Mouse (Mus musculus) kidney, embryonic 15.5 days (tissue): ENCODE results near the gene Adk. TPM values are rescaled to one million over a fixed set of nuclear protein-coding genes. Genes with fewer than 3 reads are reported as not detected.

ENCODE experiments used
- ATAC-seq: fragments of 200-750 bp; cut with Nextera tagmentation; replicated peaks from 2 replicates; pipeline ENCODE4 v1.8.0; 2017; ENCODE audit warnings: moderate TSS enrichment; ENCODE audit not compliant: low FRiP score
- H3K27ac ChIP-seq: fragments of 300-500 bp; sonication (generic); 2 replicates; pipeline ENCODE4 v1.5.1; 2015; ENCODE audit warnings: mild to moderate bottlenecking, inconsistent platforms
- H3K27me3 ChIP-seq: fragments of 300-500 bp; sonication (generic); 2 replicates; pipeline ENCODE4 v1.6.1; 2015; ENCODE audit warnings: inconsistent platforms
- H3K36me3 ChIP-seq: fragments of 300-500 bp; sonication (generic); 2 replicates; pipeline ENCODE4 v1.6.1; 2015; ENCODE audit warnings: inconsistent platforms
- H3K4me1 ChIP-seq: fragments of 300-500 bp; sonication (generic); 2 replicates; pipeline ENCODE4 v1.6.1; 2015; ENCODE audit warnings: inconsistent platforms
- H3K4me2 ChIP-seq: fragments of 300-500 bp; sonication (generic); 2 replicates; pipeline ENCODE4 v1.6.1; 2015; ENCODE audit warnings: moderate library complexity, mild to moderate bottlenecking, inconsistent platforms
- H3K4me3 ChIP-seq: fragments of 300-500 bp; sonication (generic); replicated peaks from 2 replicates; pipeline ENCODE4 v1.5.1; 2015; ENCODE audit warnings: mild to moderate bottlenecking, inconsistent platforms
- H3K9ac ChIP-seq: fragments of 300-500 bp; sonication (generic); 2 replicates; pipeline ENCODE4 v1.6.1; 2015; ENCODE audit warnings: mild to moderate bottlenecking, inconsistent platforms
- H3K9me3 ChIP-seq: fragments of 300-500 bp; sonication (generic); replicated peaks from 2 replicates; pipeline ENCODE4 v1.6.1; 2016; ENCODE audit warnings: inconsistent platforms
- WGBS: fragments of 180-500 bp; shearing (Covaris S2); methylation state at CpG from one replicate; pipeline ENCODE4 v1.1.7; 2015; ENCODE audit warnings: mixed read lengths; 5-methylcytosine and 5-hydroxymethylcytosine counted together
- polyA plus RNA-seq: library from polyadenylated mRNA; unstranded; fragments of >200 nt; fragmentation: Nextera tagmentation; extraction: Ambion mirVana; gene quantifications from 2 replicates; pipeline ENCODE4 v1.2.1, GENCODE M21; 2015

Adk gene
- polyA plus RNA-seq, 1 experiment from 2014 or later: 156 TPM

- no peak overlapping the region for H3K4me2 ChIP-seq
- H3K27ac ChIP-seq: no peak overlapping the region
- H3K36me3 ChIP-seq: no peaks in the 10 kb centered on the region
- peaks cover 17% of the 10 kb centered on the region for H3K4me1 ChIP-seq
- WGBS: 75% methylated on average over 3 of the region's 3 CpGs
- no peak overlapping the region for H3K4me3 ChIP-seq
- no peak for ATAC-seq
- no peaks in the 10 kb centered on the region for H3K9me3 ChIP-seq
- no peaks in the 10 kb centered on the region for H3K27me3 ChIP-seq
- no peak overlapping the region for H3K9ac ChIP-seq
Observed at GRCm38 (mm10) chr14:21073981-21074380, 21.6 kb downstream of the Adk start.

DNA sequence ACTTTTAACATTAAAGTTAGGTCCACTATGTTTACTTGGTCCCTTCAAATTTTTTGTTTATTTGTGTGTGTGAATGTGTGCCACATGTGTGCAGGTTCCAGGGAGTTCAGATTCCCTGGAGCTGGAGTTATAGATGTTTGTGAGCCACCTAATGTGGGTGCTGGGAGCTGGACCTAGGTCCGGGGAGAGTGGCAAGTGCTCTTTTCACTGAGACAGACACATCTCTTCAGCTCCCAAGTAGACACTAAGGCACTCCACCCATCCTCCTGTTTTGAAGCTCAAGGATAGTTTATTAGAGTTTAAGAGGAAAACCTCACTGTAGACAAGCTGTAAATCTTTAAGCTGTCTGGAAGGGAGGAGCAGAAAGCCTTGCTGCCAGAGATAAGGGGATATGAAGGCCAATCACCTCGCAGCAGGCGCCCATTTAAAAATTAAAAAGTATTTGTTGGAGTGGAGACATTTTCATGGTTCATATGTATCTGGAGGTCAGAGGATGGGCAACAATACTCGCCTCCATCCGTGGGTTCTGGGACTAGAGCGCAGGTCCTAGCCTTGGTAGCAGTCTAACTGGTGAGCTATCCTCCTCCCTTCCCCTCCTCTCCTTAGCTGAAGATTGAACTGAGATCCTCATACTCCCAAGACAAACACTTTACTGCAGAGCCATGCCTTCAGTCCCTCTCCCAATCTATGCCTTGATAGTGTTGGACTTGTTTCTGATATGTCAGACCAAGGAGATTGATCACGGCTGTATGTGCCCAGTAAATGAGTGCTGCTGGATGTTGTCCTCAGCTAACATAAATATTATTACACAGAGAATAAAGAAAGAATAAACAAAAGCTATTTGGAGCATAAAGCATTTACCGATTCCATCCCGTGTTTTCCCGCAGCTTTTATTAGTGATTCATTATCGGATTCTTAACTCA, 22.3 kb downstream of the Adk start:
- H3K4me3 ChIP-seq: peak overlapping the region; percentile 60
- H3K27me3 ChIP-seq: no peaks in the 10 kb centered on the region
- no peaks in the 10 kb centered on the region for H3K9me3 ChIP-seq
- WGBS: 48% methylated on average over 11 of the region's 11 CpGs
- H3K27ac ChIP-seq: no peak overlapping the region; the same call in 1 of the 2 replicates
- H3K36me3 ChIP-seq: no peaks in the 10 kb centered on the region
- peaks cover 17% of the 10 kb centered on the region for H3K4me1 ChIP-seq
- no peak overlapping the region; the same call in 1 of the 2 replicates for H3K9ac ChIP-seq
- H3K4me2 ChIP-seq: peak overlapping the region; percentile 76
- no peak for ATAC-seq

DNA sequence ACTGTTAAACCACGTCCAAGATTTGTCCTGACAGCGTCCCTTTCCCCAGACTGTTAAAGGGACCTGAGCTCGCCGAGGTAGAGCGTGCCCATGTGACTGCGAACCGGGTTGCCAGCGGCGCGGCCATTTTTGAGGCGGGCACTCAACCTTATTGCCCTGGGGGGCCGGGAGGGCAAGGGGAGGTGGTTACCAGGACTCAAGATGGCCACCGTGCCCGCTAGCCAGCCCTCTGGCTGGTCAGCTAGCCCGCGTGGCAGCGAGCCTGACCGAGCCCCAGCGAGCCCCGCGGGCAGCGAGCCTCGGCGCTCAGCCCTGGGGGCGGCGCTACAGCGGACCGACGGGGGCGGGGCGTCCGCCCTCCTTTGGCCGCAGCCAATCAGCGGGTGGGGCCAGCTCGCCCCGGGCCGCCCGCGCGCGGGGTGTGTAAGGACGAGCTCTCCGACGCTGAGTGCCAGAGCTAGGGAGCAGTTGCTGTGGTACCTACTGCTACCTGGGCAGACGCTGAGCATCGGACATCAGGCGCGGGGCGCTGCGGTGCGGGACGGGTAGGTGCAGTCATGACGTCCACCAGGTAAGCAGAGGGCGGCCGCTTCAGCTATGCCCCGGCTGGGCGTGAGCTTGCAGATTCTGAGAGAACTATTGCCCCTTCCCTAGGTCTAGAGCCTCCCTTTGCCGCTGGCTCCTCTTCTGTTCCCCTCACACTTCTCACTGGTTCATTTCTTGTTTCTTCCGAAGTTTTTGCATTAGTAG, 23.6 kb downstream of the Adk start:
- H3K9ac ChIP-seq: peak overlapping the region; percentile 52
- H3K27ac ChIP-seq: peak overlapping the region; percentile 81
- peak overlapping the region; percentile 76 for H3K4me2 ChIP-seq
- peak; percentile 98 for ATAC-seq
- peak overlapping the region; percentile 60 for H3K4me3 ChIP-seq
- H3K9me3 ChIP-seq: no peaks in the 10 kb centered on the region
- H3K4me1 ChIP-seq: peaks cover 17% of the 10 kb centered on the region
- WGBS: under 1% methylated on average over 58 of the region's 59 CpGs
- H3K27me3 ChIP-seq: no peaks in the 10 kb centered on the region
- no peaks in the 10 kb centered on the region for H3K36me3 ChIP-seq

DNA sequence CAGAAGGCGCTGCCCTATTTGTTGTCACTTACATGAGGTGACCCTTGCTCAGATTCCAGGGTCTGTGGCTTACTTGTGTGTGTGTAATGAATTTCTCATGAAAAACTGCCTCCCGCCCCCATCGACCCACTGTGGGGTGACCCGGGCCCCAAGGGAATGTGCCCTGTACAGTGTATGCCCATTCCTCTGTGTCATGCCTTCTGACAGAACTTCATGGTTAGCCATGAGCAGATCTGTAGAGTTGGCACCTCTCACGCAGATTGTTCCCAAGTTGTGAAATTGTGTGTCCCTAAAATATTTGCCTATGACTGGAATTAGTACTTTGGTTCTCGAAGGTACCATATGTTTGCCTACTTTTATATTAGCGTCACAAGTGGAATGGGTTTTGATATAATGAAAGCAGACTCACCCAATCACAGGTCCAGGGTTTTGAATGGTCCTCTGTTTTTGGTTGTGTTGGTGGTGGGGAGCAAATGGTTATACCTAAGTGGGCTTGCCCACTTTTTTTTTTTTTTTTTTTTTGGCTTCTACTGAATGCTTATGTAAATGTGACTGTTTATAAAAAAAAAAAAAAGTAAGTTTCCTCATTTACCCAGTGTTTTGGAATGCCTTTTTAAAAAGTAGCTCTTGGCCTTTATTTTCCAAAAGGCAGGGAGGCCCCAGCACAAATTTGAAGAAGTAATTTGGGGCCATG, 24.3 kb downstream of the Adk start:
- H3K27me3 ChIP-seq: no peaks in the 10 kb centered on the region
- H3K36me3 ChIP-seq: no peaks in the 10 kb centered on the region
- H3K4me2 ChIP-seq: peak overlapping the region; percentile 76
- H3K4me3 ChIP-seq: peak overlapping the region; percentile 60
- peak overlapping the region; percentile 20; the same call in 1 of the 2 replicates for H3K27ac ChIP-seq
- H3K9me3 ChIP-seq: no peaks in the 10 kb centered on the region
- WGBS: 47% methylated on average over 7 of the region's 7 CpGs
- peak; percentile 24 for ATAC-seq
- peaks cover 17% of the 10 kb centered on the region for H3K4me1 ChIP-seq
- peak overlapping the region; percentile 52 for H3K9ac ChIP-seq

GRCm38 (mm10) chr14:21077939-21078338, 25.6 kb downstream of the Adk start:
- Histone ChIP-seq H3K36me3 (no peaks in the 10 kb centered on the region), H3K4me3 (no peak overlapping the region), H3K27me3 (no peaks in the 10 kb centered on the region), H3K9ac (no peak overlapping the region), H3K27ac (no peak overlapping the region), H3K4me2 (no peak overlapping the region), H3K9me3 (no peaks in the 10 kb centered on the region), H3K4me1 (peaks cover 17% of the 10 kb centered on the region)
- no peak for ATAC-seq
- 80% methylated on average over 4 of the region's 4 CpGs for WGBS

DNA sequence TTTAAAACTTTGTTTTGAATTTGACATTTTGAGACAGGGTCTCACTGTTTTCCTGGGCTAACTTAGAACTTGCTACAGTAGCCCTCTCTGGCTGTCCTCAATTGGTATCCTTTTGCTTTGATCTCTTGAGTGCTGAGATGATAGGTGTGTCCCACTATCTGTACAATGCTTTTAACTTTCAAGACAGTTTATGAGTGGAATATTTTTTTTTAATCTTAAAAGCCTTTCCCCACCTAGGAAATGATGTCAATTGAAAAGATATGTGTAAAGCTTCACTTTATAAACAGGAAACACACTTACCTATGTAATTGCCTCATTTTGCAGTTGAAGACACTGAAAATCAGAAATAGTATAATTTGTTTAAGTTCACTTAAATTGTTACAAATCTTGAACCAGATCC, 26.1 kb downstream of the Adk start:
- H3K27ac ChIP-seq: no peak overlapping the region
- no peak overlapping the region for H3K4me2 ChIP-seq
- no peak overlapping the region for H3K9ac ChIP-seq
- H3K4me3 ChIP-seq: no peak overlapping the region
- no peaks in the 10 kb centered on the region for H3K9me3 ChIP-seq
- no peaks in the 10 kb centered on the region for H3K27me3 ChIP-seq
- no peaks in the 10 kb centered on the region for H3K36me3 ChIP-seq
- H3K4me1 ChIP-seq: peaks cover 17% of the 10 kb centered on the region
- no peak for ATAC-seq

DNA sequence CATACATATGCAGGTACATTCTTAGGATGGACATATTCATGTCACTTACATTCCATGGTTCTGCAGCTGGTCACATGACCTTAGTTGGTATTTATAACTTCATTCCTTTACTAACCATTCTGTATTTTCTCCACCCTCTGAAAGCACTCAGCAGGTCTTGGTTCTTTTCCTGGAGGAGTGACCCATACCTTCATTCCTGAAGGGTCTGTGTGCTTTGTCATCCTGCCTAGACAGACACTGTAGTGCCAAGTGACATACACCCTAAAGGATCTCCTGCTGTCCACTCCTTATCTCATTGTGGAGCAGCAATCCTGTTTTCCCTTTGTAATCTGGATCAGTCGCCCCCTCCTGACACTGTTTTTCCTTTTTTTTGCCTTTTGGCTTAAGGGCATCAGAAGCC, 30.4 kb downstream of the Adk start:
- Histone ChIP-seq H3K27ac (no peak overlapping the region), H3K4me2 (no peak overlapping the region), H3K27me3 (no peaks in the 10 kb centered on the region), H3K9ac (no peak overlapping the region), H3K9me3 (no peaks in the 10 kb centered on the region), H3K36me3 (no peaks in the 10 kb centered on the region), H3K4me1 (peaks cover 21% of the 10 kb centered on the region), H3K4me3 (no peak overlapping the region)
- ATAC-seq: no peak
- WGBS: 69% methylated on average over 1 of the region's 1 CpGs

DNA sequence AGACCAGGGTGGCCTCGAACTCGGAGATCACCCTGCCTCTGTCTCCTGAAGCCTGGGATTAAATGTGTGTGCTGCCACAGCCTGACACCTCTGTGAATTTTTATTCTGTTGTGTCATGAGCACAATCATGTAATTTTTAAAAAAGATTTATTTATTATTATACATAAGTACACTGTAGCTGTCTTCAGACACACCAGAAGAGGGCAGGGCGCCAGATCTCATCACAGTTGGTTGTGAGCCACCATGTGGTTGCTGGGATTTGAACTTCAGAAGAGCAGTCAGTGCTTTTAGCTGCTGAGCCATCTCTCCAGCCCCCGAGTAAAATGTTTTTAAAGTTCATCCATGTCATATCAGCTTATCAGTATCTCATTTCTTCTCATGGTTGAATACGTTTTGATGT, 33.3 kb downstream of the Adk start:
- Histone ChIP-seq H3K27ac (no peak overlapping the region), H3K4me1 (peaks cover 29% of the 10 kb centered on the region), H3K36me3 (no peaks in the 10 kb centered on the region), H3K27me3 (no peaks in the 10 kb centered on the region), H3K4me3 (no peak overlapping the region), H3K9ac (no peak overlapping the region), H3K9me3 (no peaks in the 10 kb centered on the region), H3K4me2 (no peak overlapping the region)
- 66% methylated on average over 5 of the region's 5 CpGs for WGBS
- no peak for ATAC-seq

GRCm38 (mm10) chr14:21086106-21086505, 33.7 kb downstream of the Adk start:
- H3K4me2 ChIP-seq: no peak overlapping the region
- no peaks in the 10 kb centered on the region for H3K36me3 ChIP-seq
- ATAC-seq: no peak
- no peak overlapping the region for H3K9ac ChIP-seq
- H3K4me3 ChIP-seq: no peak overlapping the region
- H3K4me1 ChIP-seq: peaks cover 29% of the 10 kb centered on the region
- H3K27ac ChIP-seq: no peak overlapping the region
- WGBS: 10% methylated on average over 2 of the region's 2 CpGs
- no peaks in the 10 kb centered on the region for H3K9me3 ChIP-seq
- H3K27me3 ChIP-seq: no peaks in the 10 kb centered on the region

DNA sequence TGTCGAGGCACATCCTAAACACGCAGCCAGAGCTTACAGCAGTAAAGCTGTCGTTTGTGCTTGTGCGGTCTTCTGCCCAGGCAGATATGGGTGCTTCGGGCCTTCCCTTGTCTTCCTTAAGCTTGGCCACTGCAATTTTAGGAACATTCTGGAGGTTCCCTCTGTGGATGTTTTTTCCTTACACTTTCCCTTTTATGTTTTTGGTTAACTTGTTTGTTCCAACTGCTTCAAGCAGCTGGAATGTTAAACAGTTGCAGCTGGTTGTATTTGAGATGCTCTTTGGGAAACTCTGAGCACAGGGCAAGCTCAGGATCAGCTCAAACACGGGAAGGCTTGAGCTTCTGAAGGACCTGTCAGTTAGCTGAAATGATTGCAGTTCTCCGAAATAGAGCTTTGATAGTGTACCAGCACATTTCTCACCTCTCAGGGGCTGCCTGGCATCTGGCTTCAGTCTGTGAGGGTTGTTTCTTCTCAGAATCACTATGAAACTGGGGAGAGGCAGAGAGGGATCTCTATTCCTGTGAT, 34.5 kb downstream of the Adk start:
- Histone ChIP-seq H3K36me3 (no peaks in the 10 kb centered on the region), H3K4me1 (peaks cover 29% of the 10 kb centered on the region), H3K4me3 (no peak overlapping the region), H3K9me3 (no peaks in the 10 kb centered on the region), H3K27me3 (no peaks in the 10 kb centered on the region), H3K27ac (peak overlapping the region; percentile 70), H3K9ac (no peak overlapping the region), H3K4me2 (no peak overlapping the region)
- no peak for ATAC-seq
- 31% methylated on average over 7 of the region's 7 CpGs for WGBS

DNA sequence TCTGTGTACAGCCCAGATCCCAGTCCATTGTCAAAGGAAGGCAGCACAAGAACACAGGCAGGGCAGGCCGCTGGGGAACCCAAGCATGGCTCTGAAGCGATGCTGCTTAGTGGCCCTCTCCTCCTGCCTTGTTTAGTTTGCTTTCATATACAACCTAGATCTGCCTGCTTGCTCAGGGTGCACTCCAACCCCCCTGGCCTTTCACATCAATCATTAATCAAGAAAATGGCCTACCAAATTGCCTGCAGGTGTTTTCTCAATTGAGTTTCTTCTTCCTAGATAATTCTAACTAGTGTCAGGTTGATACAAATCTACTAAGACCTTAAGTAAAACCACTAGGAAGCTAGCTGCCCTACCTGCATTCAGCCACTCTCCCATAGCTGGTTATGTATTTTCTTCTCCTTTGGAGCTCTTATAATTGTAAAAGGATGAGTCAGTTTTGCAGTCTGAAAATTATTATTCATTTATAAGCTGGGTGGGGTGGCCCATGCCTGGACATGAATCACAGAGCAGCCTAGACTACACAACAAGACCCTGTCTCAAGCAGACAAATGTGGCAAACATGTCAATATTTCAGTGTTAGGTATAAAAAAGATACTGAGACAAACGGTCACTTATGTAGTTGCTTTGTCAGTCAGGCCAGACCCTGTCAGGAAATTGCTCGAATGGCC, 35.2 kb downstream of the Adk start:
- peak overlapping the region; percentile 70 for H3K27ac ChIP-seq
- peaks cover 29% of the 10 kb centered on the region for H3K4me1 ChIP-seq
- no peak overlapping the region for H3K9ac ChIP-seq
- WGBS: 54% methylated on average over 4 of the region's 4 CpGs
- H3K27me3 ChIP-seq: no peaks in the 10 kb centered on the region
- no peak overlapping the region for H3K4me2 ChIP-seq
- no peaks in the 10 kb centered on the region for H3K9me3 ChIP-seq
- ATAC-seq: no peak
- no peak overlapping the region for H3K4me3 ChIP-seq
- H3K36me3 ChIP-seq: peaks cover 2% of the 10 kb centered on the region; the same call in 1 of the 2 replicates
